Mouse (Mus musculus) megakaryocyte-erythroid progenitor cell, adult 5-6 weeks (primary cell): ENCODE data around the gene Tmem56. TPM values are rescaled to one million over a fixed set of nuclear protein-coding genes. Genes with fewer than 3 reads are reported as not detected.
A peak's percentile ranks its signal among the peaks of the same experiment; 100 is the strongest.

Experiments
- ATAC-seq: replicated peaks from 2 replicates; pipeline ENCODE4 v1.8.0; 2016; ENCODE audit warnings: mild to moderate bottlenecking, inconsistent platforms; ENCODE audit not compliant: severe bottlenecking, poor library complexity, low FRiP score, low TSS enrichment
- total RNA-seq, 2 experiments: library from RNA; stranded (forward) in 1 of 2; stranded (reverse) in 1 of 2; fragments of 200-1000, 215-1000 nt in 1 of 2; fragments of >200 nt in 1 of 2; fragmentation: Nextera tagmentation in 1 of 2; gene quantifications; 2 replicates each; pipeline ENCODE4 v1.2.3; 2014 to 2017

The Tmem56 gene
- total RNA-seq, 2 experiments from 2014 or later, result 29.1 to 47.9 TPM

GRCm38 (mm10) chr3:121287151-121287550, 4.3 kb upstream of the Tmem56 start:
- ATAC-seq, result no peak

GRCm38 (mm10) chr3:121285219-121285618, 2.3 kb upstream of the Tmem56 start:
- no peak for ATAC-seq

GRCm38 (mm10) chr3:121279679-121280078, 3.2 kb downstream of the Tmem56 start:
- ATAC-seq, result no peak

GRCm38 (mm10) chr3:121277557-121277956, 5.3 kb downstream of the Tmem56 start:
- 0 out of 2 replicates have a peak, but pooled peaks have one; percentile 28 for ATAC-seq

GRCm38 (mm10) chr3:121277009-121277408, 5.9 kb downstream of the Tmem56 start:
- no peak for ATAC-seq

- no peak for ATAC-seq
These were observed 8.9 kb downstream of the Tmem56 start for GRCm38 (mm10) chr3:121274010-121274409.

- no peak for ATAC-seq
These were observed 10.3 kb downstream of the Tmem56 start for GRCm38 (mm10) chr3:121272577-121272976.

- peak; percentile 48 for ATAC-seq
These were observed 15.6 kb downstream of the Tmem56 start for GRCm38 (mm10) chr3:121267283-121267682.

- ATAC-seq, result peak; percentile 76
These were observed 18.7 kb downstream of the Tmem56 start for GRCm38 (mm10) chr3:121264242-121264641.

GRCm38 (mm10) chr3:121263205-121263548, 19.7 kb downstream of the Tmem56 start:
- ATAC-seq, result peak; percentile 46

- ATAC-seq, result peak; percentile 14; the same call in 1 of the 2 replicates
These were observed 20.2 kb downstream of the Tmem56 start for GRCm38 (mm10) chr3:121262521-121263204.

GRCm38 (mm10) chr3:121261939-121262520, 20.9 kb downstream of the Tmem56 start:
- ATAC-seq, result no peak

- ATAC-seq, result no peak
These were observed 21.6 kb downstream of the Tmem56 start for GRCm38 (mm10) chr3:121261251-121261650.

GRCm38 (mm10) chr3:121260831-121261230, 22.1 kb downstream of the Tmem56 start:
- ATAC-seq, result no peak

GRCm38 (mm10) chr3:121260041-121260440, 22.9 kb downstream of the Tmem56 start:
- ATAC-seq, result no peak

GRCm38 (mm10) chr3:121258521-121259478, 24.1 kb downstream of the Tmem56 start:
- no peak for ATAC-seq

GRCm38 (mm10) chr3:121257418-121257817, 25.5 kb downstream of the Tmem56 start:
- no peak for ATAC-seq

GRCm38 (mm10) chr3:121256131-121256530, 26.8 kb downstream of the Tmem56 start:
- no peak for ATAC-seq

GRCm38 (mm10) chr3:121255501-121255900, 27.4 kb downstream of the Tmem56 start:
- no peak for ATAC-seq
